Mouse (Mus musculus): ENCODE data around the gene Krba1. TPM values are rescaled to one million over a fixed set of nuclear protein-coding genes. Genes with fewer than 3 reads are reported as not detected.

The Krba1 gene
- total and polyA plus RNA-seq, 3 experiments, result 4.8 to 8.7 TPM; not detected in 1

DNA sequence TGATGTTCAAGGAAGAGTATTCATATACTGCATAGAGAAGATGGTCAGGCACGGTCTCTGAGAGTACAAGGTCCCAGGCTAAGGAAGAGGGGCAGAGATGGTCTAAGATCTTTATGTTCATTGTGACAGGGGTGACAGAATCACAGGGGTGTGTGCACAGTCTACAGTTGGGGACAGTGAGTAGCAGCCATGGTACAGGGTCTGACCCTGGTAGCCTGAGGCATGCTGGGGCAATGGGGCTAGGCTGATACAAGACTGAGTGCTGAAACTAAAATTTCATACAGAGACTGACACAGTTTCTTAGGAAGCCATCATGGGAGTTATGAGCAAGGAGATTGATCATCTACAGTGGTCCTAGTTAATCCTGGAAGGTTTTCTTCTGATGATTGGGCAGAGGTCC lies 1.3 kb downstream of the Krba1 start:
- Histone ChIP-seq H3K9ac (ENCODE audit: control insufficient read depth, low read depth, low read length, poor library complexity, severe bottlenecking) (no peak overlapping the region), H3K4me3 (ENCODE audit: control insufficient read depth in 1 of 2, insufficient read depth in 1 of 2, low read depth in 2 of 2, low read length in 2 of 2) (no peak overlapping the region), H3K36me3 (ENCODE audit: control insufficient read depth in 1 of 2, insufficient read depth in 2 of 2, low read length in 2 of 2) (no peaks in the 10 kb centered on the region; a peak in 2 of 4 replicates), H3K27me3 (ENCODE audit: control insufficient read depth in 1 of 2, insufficient read depth in 2 of 2, low read length in 2 of 2) (no peaks in the 10 kb centered on the region), H3K4me1 (ENCODE audit: control insufficient read depth in 1 of 2, insufficient read depth in 2 of 2, low read length in 2 of 2) (peaks cover 4 to 11% of the 10 kb centered on the region in 2 experiments; a peak in 3 of 4 replicates), H3K9me3 (replicated peaks; ENCODE audit: insufficient read depth, low read length) (no peaks in the 10 kb centered on the region), H3K79me2 (ENCODE audit: control insufficient read depth, insufficient read depth, low read length, poor library complexity) (peaks cover 4% of the 10 kb centered on the region; the same call in 1 of the 2 replicates), H3K27ac (ENCODE audit: control insufficient read depth, low read depth, low read length) (no peak overlapping the region)
- no peak for DNase-seq (ENCODE audit: low read depth, low spot score)
- TF ChIP-seq POLR2AphosphoS2 (IDR thresholded peaks at IDR 0.05; ENCODE audit: low read length), result no peak
- no peak for TF ChIP-seq UBTF (IDR thresholded peaks at IDR 0.05; ENCODE audit: borderline replicate concordance, insufficient read depth, low read depth, low read length)
- no peak for TF ChIP-seq CTCF (IDR thresholded peaks at IDR 0.05 in 2 of 3, conservative IDR thresholded peaks at IDR 0.05 in 1 of 3; ENCODE audit: control insufficient read depth in 1 of 3, insufficient read depth in 1 of 3, low read depth in 2 of 3, low read length in 3 of 3, poor library complexity in 1 of 3, severe bottlenecking in 1 of 3)
- TF ChIP-seq MYC (IDR thresholded peaks at IDR 0.05; ENCODE audit: low read depth, low read length), result no peak
- TF ChIP-seq POLR2AphosphoS5 (IDR thresholded peaks at IDR 0.05; ENCODE audit: borderline replicate concordance, low read depth, low read length), result no peak
- no peak for TF ChIP-seq KAT2A (conservative IDR thresholded peaks at IDR 0.05; ENCODE audit: low read depth, low read length)
- no peak for TF ChIP-seq RAD21 (IDR thresholded peaks at IDR 0.05; ENCODE audit: low read depth, low read length)
- TF ChIP-seq ETS1 (IDR thresholded peaks at IDR 0.05; ENCODE audit: low read depth, low read length), result no peak
- TF ChIP-seq TBP (IDR thresholded peaks at IDR 0.05; ENCODE audit: low read depth, low read length), result no peak
- no peak for TF ChIP-seq MAZ (IDR thresholded peaks at IDR 0.05; ENCODE audit: low read depth, low read length)
- no peak for TF ChIP-seq ZMIZ1 (IDR thresholded peaks at IDR 0.05; ENCODE audit: low read depth, low read length)
- TF ChIP-seq E2F4 (IDR thresholded peaks at IDR 0.05; ENCODE audit: borderline replicate concordance, low read depth, low read length), result no peak
- TF ChIP-seq SMC3 (IDR thresholded peaks at IDR 0.05; ENCODE audit: low read depth, low read length), result no peak
- no peak for TF ChIP-seq RCOR1 (IDR thresholded peaks at IDR 0.05; ENCODE audit: low read depth, low read length)

DNA sequence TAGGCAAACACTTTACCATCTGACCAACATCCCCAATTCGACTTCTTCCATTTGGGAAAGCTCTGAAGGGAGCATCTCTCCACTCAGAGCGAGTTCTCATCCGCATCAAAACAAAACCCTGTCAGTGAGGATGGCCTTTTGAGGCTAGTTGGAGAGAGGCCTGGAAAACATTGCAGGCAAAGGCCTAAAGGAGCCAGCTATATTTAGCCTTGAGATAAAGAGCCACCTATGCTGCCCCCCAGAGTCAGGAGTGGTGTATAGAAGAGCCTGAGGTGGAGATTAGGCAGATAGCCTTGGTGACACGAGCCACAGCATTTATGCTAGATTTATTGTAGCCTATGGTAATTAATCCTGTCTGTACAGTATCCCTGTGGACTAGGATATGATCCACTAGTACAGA lies 1.9 kb downstream of the Krba1 start:
- no peaks in the 10 kb centered on the region; a peak in 2 of 4 replicates for H3K36me3 ChIP-seq (ENCODE audit: control insufficient read depth in 1 of 2, insufficient read depth in 2 of 2, low read length in 2 of 2)
- no peak overlapping the region for H3K4me3 ChIP-seq (ENCODE audit: control insufficient read depth in 1 of 2, insufficient read depth in 1 of 2, low read depth in 2 of 2, low read length in 2 of 2)
- H3K4me1 ChIP-seq (ENCODE audit: control insufficient read depth in 1 of 2, insufficient read depth in 2 of 2, low read length in 2 of 2), result peaks cover 4 to 11% of the 10 kb centered on the region in 2 experiments; a peak in 3 of 4 replicates
- DNase-seq (ENCODE audit: low read depth, low spot score), result peak; percentile 31
- H3K9ac ChIP-seq (ENCODE audit: control insufficient read depth, low read depth, low read length, poor library complexity, severe bottlenecking), result no peak overlapping the region
- no peak overlapping the region for H3K27ac ChIP-seq (ENCODE audit: control insufficient read depth, low read depth, low read length)
- TF ChIP-seq CTCF (IDR thresholded peaks at IDR 0.05 in 2 of 3, conservative IDR thresholded peaks at IDR 0.05 in 1 of 3; ENCODE audit: control insufficient read depth in 1 of 3, insufficient read depth in 1 of 3, low read depth in 2 of 3, low read length in 3 of 3, poor library complexity in 1 of 3, severe bottlenecking in 1 of 3), result peak; percentile 14 to 37 (median 17); a peak in 4 of 6 replicates
- TF ChIP-seq MEF2A (IDR thresholded peaks at IDR 0.05; ENCODE audit: extremely low read depth, insufficient replicate concordance, low read depth, low read length, poor library complexity, severe bottlenecking), result 0 out of 2 replicates have a peak, but pooled peaks have one; percentile 62
- TF ChIP-seq POLR2A (IDR thresholded peaks at IDR 0.05; ENCODE audit: control insufficient read depth in 1 of 2, insufficient read depth in 1 of 2, low read depth in 1 of 2, low read length in 2 of 2, poor library complexity in 1 of 2), result no peak
- TF ChIP-seq GATA1 (IDR thresholded peaks at IDR 0.05; ENCODE audit: low read depth, low read length), result 0 out of 2 replicates have a peak, but pooled peaks have one; percentile 16
- no peaks in the 10 kb centered on the region for H3K27me3 ChIP-seq (ENCODE audit: control insufficient read depth in 1 of 2, insufficient read depth in 2 of 2, low read length in 2 of 2)
- H3K79me2 ChIP-seq (ENCODE audit: control insufficient read depth, insufficient read depth, low read length, poor library complexity), result peaks cover 4% of the 10 kb centered on the region; the same call in 1 of the 2 replicates
- no peaks in the 10 kb centered on the region for H3K9me3 ChIP-seq (replicated peaks; ENCODE audit: insufficient read depth, low read length)

Data from MEL (cell line).